Mouse (Mus musculus) heart, embryonic 10.5 days (tissue): ENCODE data around the gene Inppl1. TPM values are rescaled to one million over a fixed set of nuclear protein-coding genes. Genes with fewer than 3 reads are reported as not detected.

Source experiments
- DNase-seq: peaks from one replicate; pipeline ENCODE4 v3.0.0-alpha.2; 2017; ENCODE audit warnings: low spot score
- H3K27ac ChIP-seq: fragments of 300-500 bp; sonication (generic); 2 replicates; pipeline ENCODE4 v1.5.1; 2016; ENCODE audit warnings: mild to moderate bottlenecking
- H3K27me3 ChIP-seq: fragments of 300-500 bp; sonication (generic); 2 replicates; pipeline ENCODE4 v1.6.1; 2016; ENCODE audit warnings: mild to moderate bottlenecking; ENCODE audit not compliant: poor library complexity, insufficient read depth, severe bottlenecking
- H3K36me3 ChIP-seq: fragments of 300-500 bp; sonication (generic); 2 replicates; pipeline ENCODE4 v1.6.1; 2016; ENCODE audit warnings: mild to moderate bottlenecking, moderate library complexity
- H3K4me1 ChIP-seq: fragments of 300-500 bp; sonication (generic); 2 replicates; pipeline ENCODE4 v1.6.1; 2016; ENCODE audit warnings: mild to moderate bottlenecking
- H3K4me3 ChIP-seq: fragments of 300-500 bp; sonication (generic); 2 replicates; pipeline ENCODE4 v1.5.1; 2016; ENCODE audit warnings: mild to moderate bottlenecking, moderate library complexity
- H3K9me3 ChIP-seq: fragments of 300-500 bp; sonication (generic); 2 replicates; pipeline ENCODE4 v1.6.1; 2016; ENCODE audit warnings: mild to moderate bottlenecking, moderate library complexity
- WGBS: fragments of 180-500 bp; shearing (Covaris S2); methylation state at CpG from one replicate; pipeline ENCODE4 v1.1.7; 2016; 5-methylcytosine and 5-hydroxymethylcytosine counted together
- polyA plus RNA-seq: library from polyadenylated mRNA; unstranded; fragments of >200 nt; fragmentation: Nextera tagmentation; extraction: Ambion mirVana; gene quantifications from 2 replicates; pipeline ENCODE4 v1.2.1, GENCODE M21; 2016

Inppl1 gene
- polyA plus RNA-seq, 1 experiment from 2014 or later, result 61.0 TPM

- Histone ChIP-seq H3K9me3 (no peaks in the 10 kb centered on the region), H3K4me1 (0 out of 2 replicates have a peak, but pooled peaks cover 5% of the 10 kb centered on the region), H3K27ac (no peak within 1 kb of the TSS), H3K27me3 (no peaks in the 10 kb centered on the region), H3K4me3 (no peak within 1 kb of the TSS), H3K36me3 (no peaks in the 10 kb centered on the region)
- 60% methylated on average over 3 of the region's 3 CpGs for WGBS
- no peak for DNase-seq
Observed at GRCm38 (mm10) chr7:101863415-101863814, 25.4 kb upstream of the Inppl1 start, which contains the start of gene Anapc15. Gene Anapc15, plus strand, starts transcription at chr7:101863715.

- Histone ChIP-seq H3K36me3 (no peaks in the 10 kb centered on the region), H3K4me1 (0 out of 2 replicates have a peak, but pooled peaks cover 5% of the 10 kb centered on the region), H3K27ac (no peak overlapping the region), H3K4me3 (no peak overlapping the region), H3K9me3 (no peaks in the 10 kb centered on the region), H3K27me3 (no peaks in the 10 kb centered on the region)
- WGBS, result 67% methylated on average over 3 of the region's 3 CpGs
- no peak for DNase-seq
Observed at GRCm38 (mm10) chr7:101862291-101862690, 24.3 kb upstream of the Inppl1 start.

GRCm38 (mm10) chr7:101860978-101861377 lies 22.9 kb upstream of the Inppl1 start:
- DNase-seq, result no peak
- no peaks in the 10 kb centered on the region for H3K9me3 ChIP-seq
- H3K27me3 ChIP-seq, result no peaks in the 10 kb centered on the region
- no peak overlapping the region for H3K4me3 ChIP-seq
- H3K4me1 ChIP-seq, result no peaks in the 10 kb centered on the region
- H3K36me3 ChIP-seq, result no peaks in the 10 kb centered on the region
- H3K27ac ChIP-seq, result no peak overlapping the region

GRCm38 (mm10) chr7:101858362-101858761 lies 20.3 kb upstream of the Inppl1 start:
- no peak for DNase-seq
- Histone ChIP-seq H3K4me1 (no peaks in the 10 kb centered on the region), H3K4me3 (no peak overlapping the region), H3K27ac (no peak overlapping the region), H3K36me3 (no peaks in the 10 kb centered on the region), H3K27me3 (no peaks in the 10 kb centered on the region), H3K9me3 (no peaks in the 10 kb centered on the region)
- WGBS, result 80% methylated on average over 9 of the region's 9 CpGs

- no peak for DNase-seq
- no peaks in the 10 kb centered on the region for H3K4me1 ChIP-seq
- H3K9me3 ChIP-seq, result no peaks in the 10 kb centered on the region
- H3K36me3 ChIP-seq, result no peaks in the 10 kb centered on the region
- no peak within 1 kb of the TSS for H3K27ac ChIP-seq
- H3K27me3 ChIP-seq, result no peaks in the 10 kb centered on the region
- WGBS, result 89% methylated on average over 4 of the region's 4 CpGs
- H3K4me3 ChIP-seq, result no peak within 1 kb of the TSS
Observed at GRCm38 (mm10) chr7:101857094-101857493, 19.1 kb upstream of the Inppl1 start, which contains the start of gene Folr2. Gene Folr2, minus strand, starts transcription at chr7:101857194.

- DNase-seq, result no peak
- Histone ChIP-seq H3K4me1 (no peaks in the 10 kb centered on the region), H3K27me3 (no peaks in the 10 kb centered on the region), H3K4me3 (no peak overlapping the region), H3K27ac (no peak overlapping the region), H3K36me3 (no peaks in the 10 kb centered on the region), H3K9me3 (no peaks in the 10 kb centered on the region)
- WGBS, result 52% methylated on average over 2 of the region's 2 CpGs
Observed at GRCm38 (mm10) chr7:101853816-101854215, 15.8 kb upstream of the Inppl1 start.

GRCm38 (mm10) chr7:101852846-101853245 lies 14.8 kb upstream of the Inppl1 start:
- Histone ChIP-seq H3K36me3 (no peaks in the 10 kb centered on the region), H3K4me3 (no peak overlapping the region), H3K4me1 (no peaks in the 10 kb centered on the region; the same call in 1 of the 2 replicates), H3K27me3 (no peaks in the 10 kb centered on the region), H3K27ac (no peak overlapping the region), H3K9me3 (no peaks in the 10 kb centered on the region)
- 86% methylated on average over 6 of the region's 6 CpGs for WGBS
- no peak for DNase-seq

GRCm38 (mm10) chr7:101851689-101852088 lies 13.7 kb upstream of the Inppl1 start:
- Histone ChIP-seq H3K9me3 (no peaks in the 10 kb centered on the region), H3K36me3 (no peaks in the 10 kb centered on the region), H3K27me3 (no peaks in the 10 kb centered on the region), H3K4me1 (no peaks in the 10 kb centered on the region; the same call in 1 of the 2 replicates), H3K27ac (no peak overlapping the region), H3K4me3 (no peak overlapping the region)
- no peak for DNase-seq
- 78% methylated on average over 6 of the region's 6 CpGs for WGBS

- H3K36me3 ChIP-seq, result no peaks in the 10 kb centered on the region
- WGBS, result 89% methylated on average over 1 of the region's 1 CpGs
- H3K27me3 ChIP-seq, result no peaks in the 10 kb centered on the region
- DNase-seq, result no peak
- no peak overlapping the region for H3K4me3 ChIP-seq
- no peaks in the 10 kb centered on the region for H3K9me3 ChIP-seq
- H3K4me1 ChIP-seq, result peaks cover 4% of the 10 kb centered on the region; the same call in 1 of the 2 replicates
- no peak overlapping the region for H3K27ac ChIP-seq
Observed at GRCm38 (mm10) chr7:101847934-101848333, 9.9 kb upstream of the Inppl1 start.

- Histone ChIP-seq H3K4me1 (peaks cover 4% of the 10 kb centered on the region; the same call in 1 of the 2 replicates), H3K9me3 (no peaks in the 10 kb centered on the region), H3K27ac (no peak overlapping the region), H3K27me3 (no peaks in the 10 kb centered on the region), H3K4me3 (no peak overlapping the region), H3K36me3 (no peaks in the 10 kb centered on the region; the same call in 1 of the 2 replicates)
- no peak for DNase-seq
- WGBS, result 68% methylated on average over 6 of the region's 6 CpGs
Observed at GRCm38 (mm10) chr7:101844186-101844585, 6.2 kb upstream of the Inppl1 start.

- H3K4me3 ChIP-seq, result peak overlapping the region; percentile 97
- DNase-seq, result no peak
- peak overlapping the region; percentile 100 for H3K27ac ChIP-seq
- H3K4me1 ChIP-seq, result peaks cover 37% of the 10 kb centered on the region
- under 1% methylated on average over 20 of the region's 20 CpGs for WGBS
- no peaks in the 10 kb centered on the region for H3K9me3 ChIP-seq
- no peaks in the 10 kb centered on the region for H3K27me3 ChIP-seq
- peaks cover 22% of the 10 kb centered on the region for H3K36me3 ChIP-seq
Observed at GRCm38 (mm10) chr7:101837154-101837605, 849 bp downstream of the Inppl1 start.

- H3K4me3 ChIP-seq, result peak overlapping the region; percentile 97
- H3K27me3 ChIP-seq, result no peaks in the 10 kb centered on the region
- H3K36me3 ChIP-seq, result peaks cover 28% of the 10 kb centered on the region
- peak overlapping the region; percentile 100 for H3K27ac ChIP-seq
- no peak for DNase-seq
- peaks cover 37% of the 10 kb centered on the region for H3K4me1 ChIP-seq
- H3K9me3 ChIP-seq, result no peaks in the 10 kb centered on the region
- WGBS, result under 1% methylated on average over 63 of the region's 63 CpGs
Observed at GRCm38 (mm10) chr7:101836271-101837153, 1.5 kb downstream of the Inppl1 start.

GRCm38 (mm10) chr7:101835457-101836109 lies 2.4 kb downstream of the Inppl1 start:
- Histone ChIP-seq H3K36me3 (peaks cover 38% of the 10 kb centered on the region), H3K27me3 (no peaks in the 10 kb centered on the region), H3K9me3 (no peaks in the 10 kb centered on the region), H3K4me3 (peak overlapping the region; percentile 97), H3K4me1 (peaks cover 37% of the 10 kb centered on the region), H3K27ac (peak overlapping the region; percentile 100)
- WGBS, result 45% methylated on average over 5 of the region's 5 CpGs
- no peak for DNase-seq
